Mouse (Mus musculus) neural tube, embryonic 15.5 days (tissue): ENCODE measurements around the gene Atp10a. TPM values are rescaled to one million over a fixed set of nuclear protein-coding genes. Genes with fewer than 3 reads are reported as not detected.

Experiments used
- ATAC-seq: fragments of 200-750 bp; cut with Nextera tagmentation; 2 replicates; pipeline ENCODE4 v1.8.0; 2017; ENCODE audit warnings: mild to moderate bottlenecking, moderate TSS enrichment, moderate library complexity; ENCODE audit not compliant: low FRiP score
- H3K27ac ChIP-seq: fragments of 300-500 bp; sonication (generic); replicated peaks from 2 replicates; pipeline ENCODE4 v1.5.1; 2015; ENCODE audit warnings: mild to moderate bottlenecking, inconsistent platforms
- H3K27me3 ChIP-seq: fragments of 300-500 bp; sonication (generic); replicated peaks from 2 replicates; pipeline ENCODE4 v1.6.1; 2015; ENCODE audit warnings: inconsistent platforms
- H3K36me3 ChIP-seq: fragments of 300-500 bp; sonication (generic); 2 replicates; pipeline ENCODE4 v1.6.1; 2015; ENCODE audit warnings: inconsistent platforms
- H3K4me1 ChIP-seq: fragments of 300-500 bp; sonication (generic); 2 replicates; pipeline ENCODE4 v1.6.1; 2015; ENCODE audit warnings: inconsistent platforms
- H3K4me2 ChIP-seq: fragments of 300-500 bp; sonication (generic); 2 replicates; pipeline ENCODE4 v1.6.1; 2015; ENCODE audit warnings: inconsistent platforms, mild to moderate bottlenecking, moderate library complexity
- H3K4me3 ChIP-seq: fragments of 300-500 bp; sonication (generic); replicated peaks from 2 replicates; pipeline ENCODE4 v1.5.1; 2015; ENCODE audit warnings: mild to moderate bottlenecking, inconsistent platforms
- H3K9ac ChIP-seq: fragments of 300-500 bp; sonication (generic); replicated peaks from 2 replicates; pipeline ENCODE4 v1.6.1; 2015; ENCODE audit warnings: mild to moderate bottlenecking, inconsistent platforms
- H3K9me3 ChIP-seq: fragments of 300-500 bp; sonication (generic); replicated peaks from 2 replicates; pipeline ENCODE4 v1.6.1; 2016; ENCODE audit warnings: inconsistent platforms
- WGBS: fragments of 180-500 bp; shearing (Covaris S2); methylation state at CpG from one replicate; pipeline ENCODE4 v1.1.7; 2015; ENCODE audit warnings: mixed read lengths; 5-methylcytosine and 5-hydroxymethylcytosine counted together
- polyA plus RNA-seq: library from polyadenylated mRNA; unstranded; fragments of >200 nt; fragmentation: Nextera tagmentation; extraction: Ambion mirVana; gene quantifications from 2 replicates; pipeline ENCODE4 v1.2.1, GENCODE M21; 2015

Gene Atp10a
- polyA plus RNA-seq, 1 experiment from 2014 or later = 1.1 TPM

DNA sequence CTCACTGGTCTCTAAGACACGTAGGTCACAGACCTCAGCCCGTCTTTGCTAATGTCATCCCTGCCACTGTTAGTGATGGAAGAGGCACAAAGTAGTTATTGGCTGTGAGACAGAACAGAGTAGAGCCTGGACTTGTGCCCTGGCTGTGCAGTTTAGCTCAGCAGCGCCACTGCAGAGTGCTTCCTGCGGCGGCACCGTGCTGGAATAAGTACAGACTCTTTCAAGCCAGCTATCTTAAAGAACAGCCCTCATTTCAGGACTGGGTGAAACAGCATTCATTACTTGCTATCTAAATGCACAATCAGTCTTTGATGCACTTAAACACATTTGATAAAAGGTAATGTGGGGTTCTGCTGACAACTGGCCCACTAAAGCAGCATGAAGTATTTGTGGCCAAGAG lies 111.3 kb downstream of the Atp10a start:
- Histone ChIP-seq H3K4me2 (no peak overlapping the region), H3K27ac (no peak overlapping the region), H3K9ac (no peak overlapping the region), H3K9me3 (no peaks in the 10 kb centered on the region), H3K4me3 (no peak overlapping the region), H3K36me3 (no peaks in the 10 kb centered on the region), H3K4me1 (peaks cover 7% of the 10 kb centered on the region; the same call in 1 of the 2 replicates), H3K27me3 (no peaks in the 10 kb centered on the region)
- no peak for ATAC-seq
- 74% methylated on average over 6 of the region's 6 CpGs for WGBS

DNA sequence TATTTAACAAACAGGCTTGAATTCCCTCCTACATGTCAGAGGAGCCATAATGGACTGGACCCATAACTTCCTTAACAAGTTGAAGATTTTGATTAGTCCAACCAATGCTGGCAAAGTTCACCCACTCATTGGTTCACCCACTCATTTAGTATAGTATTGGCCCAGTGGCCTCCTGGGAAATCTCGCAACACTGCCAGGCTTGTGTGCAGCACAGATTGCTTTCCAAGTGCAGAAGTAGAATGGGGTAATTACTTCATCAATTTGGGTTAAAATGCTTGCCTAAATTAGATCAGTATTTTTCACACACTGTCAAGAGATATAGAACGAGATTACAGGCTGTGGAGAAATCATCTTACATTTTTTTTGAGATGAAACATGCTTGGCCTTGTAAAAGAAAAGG lies 112.3 kb downstream of the Atp10a start:
- H3K4me3 ChIP-seq = no peak overlapping the region
- H3K4me2 ChIP-seq = no peak overlapping the region
- H3K27me3 ChIP-seq = no peaks in the 10 kb centered on the region
- no peak overlapping the region for H3K9ac ChIP-seq
- peaks cover 7% of the 10 kb centered on the region; the same call in 1 of the 2 replicates for H3K4me1 ChIP-seq
- no peak for ATAC-seq
- no peak overlapping the region for H3K27ac ChIP-seq
- 70% methylated on average over 2 of the region's 2 CpGs for WGBS
- no peaks in the 10 kb centered on the region for H3K9me3 ChIP-seq
- H3K36me3 ChIP-seq = no peaks in the 10 kb centered on the region

DNA sequence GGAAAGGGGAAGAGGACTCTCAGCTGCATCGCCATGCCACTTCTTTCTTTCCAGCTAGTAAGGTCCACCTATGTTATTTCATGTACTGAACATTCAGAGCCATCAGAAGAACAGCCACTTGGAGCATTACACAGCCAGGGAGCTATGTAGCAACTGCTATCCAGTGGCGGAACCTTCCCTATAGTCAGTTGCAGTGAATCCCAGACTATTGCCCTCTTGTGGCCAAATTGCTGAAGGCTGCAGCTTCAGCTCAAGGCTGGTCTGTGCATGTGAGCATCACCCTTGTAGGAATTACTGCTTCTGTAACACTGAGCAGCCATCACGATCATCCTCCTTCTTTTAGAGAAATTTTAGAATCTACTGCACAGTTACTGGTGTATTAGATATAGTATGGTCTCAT lies 114.3 kb downstream of the Atp10a start:
- Histone ChIP-seq H3K4me1 (peaks cover 7% of the 10 kb centered on the region; the same call in 1 of the 2 replicates), H3K9me3 (no peaks in the 10 kb centered on the region), H3K27me3 (no peaks in the 10 kb centered on the region), H3K36me3 (no peaks in the 10 kb centered on the region), H3K27ac (no peak overlapping the region), H3K4me2 (no peak overlapping the region), H3K4me3 (no peak overlapping the region), H3K9ac (no peak overlapping the region)
- 74% methylated on average over 3 of the region's 3 CpGs for WGBS
- ATAC-seq = peak; percentile 56; the same call in 1 of the 2 replicates

DNA sequence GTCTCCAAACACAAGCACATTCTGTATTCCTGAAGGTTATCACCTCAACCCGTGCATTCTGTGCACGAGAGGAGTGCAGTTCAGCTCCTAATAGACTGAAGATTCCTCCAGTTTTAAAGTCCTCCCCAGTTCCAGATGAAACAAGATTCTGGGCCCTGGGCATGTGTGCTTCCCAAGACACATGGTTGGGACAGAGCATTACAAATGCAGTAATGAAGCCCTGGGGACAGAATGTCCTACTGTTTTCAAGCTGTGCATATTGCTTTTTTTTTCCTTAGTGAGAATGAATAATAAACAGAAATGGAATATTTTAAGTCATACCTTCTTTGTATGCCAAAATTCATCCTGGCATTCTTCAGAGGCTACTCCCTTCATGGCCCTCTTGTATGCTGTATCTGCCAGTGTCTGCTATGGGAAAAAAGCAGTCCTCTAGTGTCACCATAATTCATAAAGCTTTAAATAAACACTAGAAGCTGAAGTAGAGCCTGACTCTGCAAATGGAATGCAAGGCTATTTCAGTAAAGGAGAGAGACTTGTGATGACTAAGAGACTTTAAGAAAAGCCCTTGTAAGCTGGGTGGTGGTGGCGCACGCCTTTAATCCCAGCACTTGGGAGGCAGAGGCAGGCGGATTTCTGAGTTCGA lies 116.2 kb downstream of the Atp10a start:
- H3K9ac ChIP-seq = no peak overlapping the region
- H3K36me3 ChIP-seq = no peaks in the 10 kb centered on the region
- H3K9me3 ChIP-seq = no peaks in the 10 kb centered on the region
- no peak overlapping the region for H3K4me3 ChIP-seq
- H3K4me2 ChIP-seq = no peak overlapping the region
- peaks cover 6% of the 10 kb centered on the region; the same call in 1 of the 2 replicates for H3K4me1 ChIP-seq
- ATAC-seq = no peak
- no peaks in the 10 kb centered on the region for H3K27me3 ChIP-seq
- no peak overlapping the region for H3K27ac ChIP-seq
- 85% methylated on average over 6 of the region's 6 CpGs for WGBS

DNA sequence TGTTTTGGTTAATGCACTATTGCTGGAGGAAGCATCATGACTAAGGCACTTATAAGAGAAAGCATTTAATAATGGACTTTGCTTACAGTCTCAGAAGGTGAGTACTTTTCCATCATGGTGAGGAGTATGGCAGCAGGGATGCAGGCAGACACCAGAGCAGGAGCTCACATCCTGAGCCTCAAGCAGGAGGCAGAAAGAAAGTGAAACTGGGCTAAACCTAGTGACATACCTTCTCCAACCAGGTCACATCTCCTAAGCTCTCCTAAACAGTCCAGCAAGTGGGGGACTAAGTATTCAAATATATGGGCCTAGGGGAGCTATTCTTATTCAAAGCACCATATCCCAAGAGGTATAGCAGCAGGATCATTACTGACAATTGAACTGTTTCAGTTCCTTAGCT lies 123.2 kb downstream of the Atp10a start:
- H3K9me3 ChIP-seq = no peaks in the 10 kb centered on the region
- no peaks in the 10 kb centered on the region for H3K4me1 ChIP-seq
- H3K27ac ChIP-seq = no peak overlapping the region
- H3K4me2 ChIP-seq = no peak overlapping the region
- no peak overlapping the region for H3K9ac ChIP-seq
- H3K4me3 ChIP-seq = no peak overlapping the region
- ATAC-seq = no peak
- no peaks in the 10 kb centered on the region for H3K36me3 ChIP-seq
- H3K27me3 ChIP-seq = no peaks in the 10 kb centered on the region

DNA sequence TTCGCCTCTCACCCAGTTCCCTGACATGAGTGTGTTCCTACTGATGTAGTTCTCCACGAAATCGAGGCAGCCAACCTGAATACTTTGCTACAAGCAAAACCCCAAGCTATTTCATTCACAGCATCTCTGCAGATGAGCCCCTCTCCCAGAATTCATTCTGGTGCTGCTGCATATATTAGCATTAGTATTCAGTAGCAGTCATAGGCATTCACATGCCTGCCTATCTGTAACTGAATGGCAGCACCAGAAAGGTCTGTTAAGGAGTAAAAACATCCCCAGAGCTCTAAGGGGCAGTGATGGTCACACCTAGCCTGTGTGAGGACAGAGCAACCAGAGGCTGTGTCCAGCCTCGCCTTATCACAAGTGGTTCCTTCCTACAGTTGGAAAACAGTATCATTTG lies 131.0 kb downstream of the Atp10a start:
- Histone ChIP-seq H3K36me3 (no peaks in the 10 kb centered on the region), H3K27me3 (no peaks in the 10 kb centered on the region), H3K9me3 (no peaks in the 10 kb centered on the region), H3K4me2 (no peak overlapping the region), H3K27ac (no peak overlapping the region), H3K9ac (no peak overlapping the region), H3K4me1 (peaks cover 25% of the 10 kb centered on the region), H3K4me3 (no peak overlapping the region)
- ATAC-seq = no peak
- WGBS = 55% methylated on average over 4 of the region's 4 CpGs

DNA sequence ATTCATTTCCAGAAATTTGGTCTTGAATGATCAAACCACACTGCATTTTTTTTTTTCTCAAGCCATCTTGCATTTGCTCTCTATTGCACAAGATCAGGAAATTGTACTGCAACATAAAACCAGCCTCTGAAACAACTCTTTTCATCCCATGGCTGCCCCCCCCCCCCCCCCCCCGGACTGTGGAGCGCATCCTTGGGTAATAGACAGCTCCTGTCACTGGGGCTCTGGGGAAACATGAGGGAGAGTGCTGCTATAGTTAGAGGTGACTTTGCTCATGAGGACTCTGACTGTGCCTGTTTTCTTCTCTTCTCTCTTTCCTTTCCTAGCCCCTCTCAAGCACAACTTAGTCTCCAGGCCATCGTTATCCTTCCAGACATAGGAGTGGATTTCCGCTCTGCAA lies 131.6 kb downstream of the Atp10a start:
- H3K27me3 ChIP-seq = no peaks in the 10 kb centered on the region
- no peak overlapping the region for H3K9ac ChIP-seq
- no peak overlapping the region for H3K4me2 ChIP-seq
- no peak overlapping the region for H3K4me3 ChIP-seq
- WGBS = 41% methylated on average over 4 of the region's 4 CpGs
- H3K9me3 ChIP-seq = no peaks in the 10 kb centered on the region
- H3K4me1 ChIP-seq = peaks cover 25% of the 10 kb centered on the region
- H3K27ac ChIP-seq = peak overlapping the region; percentile 68; the same call in 1 of the 2 replicates
- H3K36me3 ChIP-seq = no peaks in the 10 kb centered on the region
- peak; percentile 39; the same call in 1 of the 2 replicates for ATAC-seq

DNA sequence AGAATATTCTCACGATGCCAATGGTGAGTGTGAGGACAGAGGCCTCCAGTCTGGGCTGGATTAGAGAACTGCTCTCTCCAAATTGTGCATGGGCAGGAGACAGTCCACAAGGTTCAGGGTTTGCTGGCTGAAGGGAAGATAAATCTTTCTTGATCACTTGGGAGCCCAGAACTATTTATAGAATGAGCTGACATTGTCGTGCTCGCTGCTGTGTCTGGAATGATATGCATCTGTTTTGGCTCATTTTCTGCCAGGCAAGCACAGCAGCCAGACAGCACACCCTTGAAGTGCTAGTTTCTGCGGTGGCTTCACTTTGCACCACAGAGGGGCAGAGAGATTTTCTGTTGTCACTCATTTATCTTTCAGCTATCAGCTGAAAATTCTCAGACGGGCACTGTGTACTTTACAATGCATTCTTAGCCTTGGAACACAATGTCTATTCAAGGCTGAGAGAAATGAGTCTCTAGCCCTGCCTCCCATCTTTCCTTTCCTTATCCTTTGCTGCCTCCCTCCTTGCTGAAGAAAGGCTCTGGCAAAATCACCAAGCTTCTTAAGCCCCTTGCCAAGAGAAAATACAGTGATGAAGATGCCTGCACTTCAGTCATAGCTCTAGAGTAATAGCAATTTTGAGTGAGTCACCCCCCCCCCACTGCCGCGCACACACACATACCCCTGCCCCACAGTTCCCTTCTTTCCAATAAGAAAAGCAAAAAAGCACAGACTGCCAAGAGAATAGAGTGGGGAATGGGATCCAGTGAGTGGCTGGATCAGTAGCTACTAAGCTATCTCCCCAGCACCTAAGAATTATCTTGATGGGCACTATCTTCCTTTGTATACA lies 132.7 kb downstream of the Atp10a start:
- Histone ChIP-seq H3K9ac (no peak overlapping the region), H3K4me1 (peaks cover 25% of the 10 kb centered on the region), H3K27me3 (no peaks in the 10 kb centered on the region), H3K4me3 (no peak overlapping the region), H3K36me3 (no peaks in the 10 kb centered on the region), H3K27ac (peak overlapping the region; percentile 68), H3K9me3 (no peaks in the 10 kb centered on the region), H3K4me2 (no peak overlapping the region)
- WGBS = 34% methylated on average over 7 of the region's 7 CpGs
- peak; percentile 60; the same call in 1 of the 2 replicates for ATAC-seq

DNA sequence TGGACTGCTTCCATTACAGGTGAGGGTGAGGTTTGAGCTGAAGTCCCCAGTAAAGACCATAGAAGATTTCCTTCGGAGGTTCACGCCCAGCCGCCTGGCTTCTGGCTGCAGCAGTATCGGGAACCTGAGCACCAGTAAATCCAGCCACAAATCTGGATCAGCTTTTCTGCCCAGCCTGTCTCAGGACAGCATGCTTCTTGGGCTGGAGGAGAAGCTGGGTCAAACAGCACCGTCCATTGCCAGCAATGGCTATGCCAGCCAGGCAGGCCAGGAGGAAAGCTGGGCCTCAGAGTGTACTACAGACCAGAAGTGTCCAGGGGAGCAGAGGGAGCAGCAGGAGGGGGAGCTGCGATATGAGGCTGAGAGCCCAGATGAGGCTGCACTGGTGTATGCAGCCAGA lies 141.3 kb downstream of the Atp10a start:
- no peaks in the 10 kb centered on the region for H3K4me1 ChIP-seq
- 97% methylated on average over 6 of the region's 6 CpGs for WGBS
- H3K9ac ChIP-seq = no peak overlapping the region
- no peak overlapping the region for H3K4me3 ChIP-seq
- no peaks in the 10 kb centered on the region for H3K9me3 ChIP-seq
- ATAC-seq = no peak
- H3K27me3 ChIP-seq = no peaks in the 10 kb centered on the region
- no peak overlapping the region for H3K4me2 ChIP-seq
- no peaks in the 10 kb centered on the region for H3K36me3 ChIP-seq
- H3K27ac ChIP-seq = no peak overlapping the region

DNA sequence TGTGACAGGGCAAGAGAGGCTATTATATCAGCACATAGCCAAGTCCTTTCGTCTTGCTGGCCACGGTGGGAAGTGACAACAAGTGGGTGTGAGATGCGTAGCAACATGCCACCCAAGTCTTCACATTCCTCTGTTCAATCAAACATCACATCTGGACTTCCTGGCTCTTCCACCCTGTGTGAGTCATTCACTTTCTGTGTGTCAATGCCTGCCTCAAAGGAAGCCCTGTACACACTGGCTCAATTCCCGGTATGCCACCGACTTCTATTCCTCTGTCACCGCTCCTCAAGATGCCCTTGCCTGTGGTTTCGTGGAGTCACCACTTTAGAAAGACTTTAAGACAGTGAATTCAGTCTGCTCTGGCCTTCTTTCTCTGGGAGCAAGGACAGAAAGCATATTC lies 144.9 kb downstream of the Atp10a start:
- H3K9ac ChIP-seq = no peak overlapping the region
- WGBS = 90% methylated on average over 7 of the region's 7 CpGs
- no peak for ATAC-seq

DNA sequence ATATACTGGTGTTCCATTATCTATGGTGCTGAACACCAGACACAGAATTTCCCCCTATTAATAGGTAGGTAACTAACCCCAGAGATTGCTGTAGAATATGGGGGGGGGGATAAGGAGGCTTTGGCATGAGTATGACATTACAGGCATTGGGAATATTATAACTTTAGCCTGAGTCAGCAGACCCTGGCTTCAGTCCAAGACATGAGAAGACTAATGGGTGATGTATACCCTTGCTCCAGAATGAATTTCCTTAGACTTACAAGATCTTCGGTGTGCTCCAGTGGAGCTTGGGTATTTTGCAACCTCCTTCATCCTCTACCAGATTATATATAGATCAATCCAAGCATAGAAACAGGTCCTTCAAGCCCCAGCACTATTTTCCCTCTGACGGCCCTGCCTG lies 145.8 kb downstream of the Atp10a start:
- whole genome bisulfite sequencing = 91% methylated on average over 2 of the region's 2 CpGs
- no peaks in the 10 kb centered on the region for H3K36me3 ChIP-seq
- H3K4me3 ChIP-seq = no peak overlapping the region
- no peaks in the 10 kb centered on the region for H3K27me3 ChIP-seq
- no peaks in the 10 kb centered on the region for H3K9me3 ChIP-seq
- no peak overlapping the region for H3K4me2 ChIP-seq
- no peak overlapping the region for H3K27ac ChIP-seq
- no peak for ATAC-seq
- no peak overlapping the region for H3K9ac ChIP-seq
- no peaks in the 10 kb centered on the region for H3K4me1 ChIP-seq

More for the DNA sequence above, 144.9 kb downstream of the Atp10a start:
- Histone ChIP-seq H3K9me3 (no peaks in the 10 kb centered on the region), H3K4me2 (no peak overlapping the region), H3K36me3 (no peaks in the 10 kb centered on the region), H3K27ac (no peak overlapping the region), H3K27me3 (no peaks in the 10 kb centered on the region), H3K4me3 (no peak overlapping the region), H3K4me1 (no peaks in the 10 kb centered on the region)

DNA sequence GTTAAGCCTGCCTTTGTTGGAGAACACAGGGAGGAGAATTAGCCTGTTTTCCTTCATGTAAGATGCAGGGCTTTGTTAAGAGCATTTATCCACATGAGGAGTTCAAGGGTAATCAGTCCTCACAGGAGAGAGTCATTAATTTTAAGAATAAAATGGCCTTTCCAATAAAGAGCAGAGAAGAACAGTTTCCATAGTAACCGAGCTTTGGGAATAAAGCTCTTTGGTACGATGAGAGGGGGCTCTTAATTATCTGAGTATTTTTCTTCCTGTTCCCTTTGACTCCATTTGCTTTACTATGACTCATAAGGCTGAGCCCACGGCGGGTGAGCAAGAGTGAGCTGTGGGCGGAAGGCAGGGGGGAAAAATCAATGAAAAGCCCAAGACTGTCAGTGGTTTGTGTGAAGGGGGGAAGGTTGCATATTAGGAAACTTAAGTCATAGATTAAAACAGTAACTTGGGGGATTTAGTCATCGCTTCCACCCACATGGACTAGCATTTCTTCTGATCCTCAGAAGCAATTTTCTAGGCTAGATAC lies 166.2 kb downstream of the Atp10a start:
- no peak overlapping the region for H3K4me2 ChIP-seq
- H3K4me1 ChIP-seq = peaks cover 6% of the 10 kb centered on the region; the same call in 1 of the 2 replicates
- ATAC-seq = peak; percentile 78; the same call in 1 of the 2 replicates
- no peaks in the 10 kb centered on the region for H3K27me3 ChIP-seq
- no peak overlapping the region for H3K9ac ChIP-seq
- H3K4me3 ChIP-seq = no peak overlapping the region
- H3K36me3 ChIP-seq = no peaks in the 10 kb centered on the region
- H3K27ac ChIP-seq = no peak overlapping the region
- no peaks in the 10 kb centered on the region for H3K9me3 ChIP-seq
- WGBS = 29% methylated on average over 6 of the region's 6 CpGs
